Mouse (Mus musculus) left cerebral cortex, adult 2 months (tissue): ENCODE measurements around the gene Phf20. TPM values are rescaled to one million over a fixed set of nuclear protein-coding genes. Genes with fewer than 3 reads are reported as not detected.
A peak's percentile ranks its signal among the peaks of the same experiment; 100 is the strongest.

Experiments used
- DNase-seq, 2 experiments: peaks; one replicate each; pipeline ENCODE4 v3.0.0; 2021 to 2022; ENCODE audit warnings: low spot score in 2 of 2, mixed read lengths in 1 of 2; ENCODE audit errors: extremely low spot score in 1 of 2
- H3K27ac ChIP-seq: fragments of 200-600 bp; 2 replicates; pipeline ENCODE4 v1.8.1; 2022
- H3K4me3 ChIP-seq: fragments of 200-600 bp; 2 replicates; pipeline ENCODE4 v1.8.1; 2022
- CTCF ChIP-seq: fragments of 200-600 bp; IDR thresholded peaks from 2 replicates; pipeline ENCODE4 v1.8.1; 2022; ENCODE audit warnings: antibody characterized with exemption, mild to moderate bottlenecking, moderate library complexity
- intact Hi-C: fragments of 180-260 bp; cut with DNase I; formaldehyde crosslinking; loops from one replicate; pipeline ENCODE4 v1.15.1; 2025
- total RNA-seq, 2 experiments: library from RNA; stranded (reverse); gene quantifications; 2 replicates each; pipeline ENCODE4 v1.2.3; 2021

Phf20 gene
- total RNA-seq, 2 experiments from 2014 or later, result 82.7 to 85.6 TPM

DNA sequence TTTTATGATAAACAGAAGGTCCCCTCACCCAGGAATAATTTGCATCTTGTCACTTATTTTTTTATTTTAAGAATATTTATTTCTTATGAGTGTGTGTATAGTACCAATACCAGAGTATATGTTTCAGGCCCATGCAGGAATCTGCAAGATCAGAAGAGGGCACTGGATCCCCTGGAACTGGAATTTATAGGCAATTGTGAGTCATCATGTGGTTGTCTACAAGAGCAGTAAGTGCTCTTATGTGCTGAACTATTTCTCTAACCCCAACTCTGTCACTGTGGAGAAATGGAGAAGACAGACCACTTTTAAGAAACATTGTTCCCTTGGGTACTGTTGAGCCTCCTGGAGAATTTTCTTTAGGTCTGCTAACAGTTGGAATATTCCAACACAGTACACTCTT, 51.3 kb downstream of the Phf20 start:
- no peak for DNase-seq
- Histone ChIP-seq H3K27ac (no peak overlapping the region), H3K4me3 (no peak overlapping the region)
- intact Hi-C loops, result no loop called here
- TF ChIP-seq CTCF, result no peak

GRCm38 (mm10) chr2:156250761-156251160, 54.5 kb downstream of the Phf20 start:
- no peak for DNase-seq
- Histone ChIP-seq H3K27ac (0 out of 2 replicates have a peak overlapping the region, but pooled peaks have one; percentile 11), H3K4me3 (no peak overlapping the region)
- no peak for TF ChIP-seq CTCF
- intact Hi-C loops, result no loop called here

GRCm38 (mm10) chr2:156251291-156251690, 55.0 kb downstream of the Phf20 start:
- no peak overlapping the region for H3K27ac ChIP-seq
- no peak for DNase-seq
- no peak for TF ChIP-seq CTCF
- H3K4me3 ChIP-seq, result no peak overlapping the region
- intact Hi-C loops, result no loop called here

GRCm38 (mm10) chr2:156257051-156257450, 60.8 kb downstream of the Phf20 start:
- Histone ChIP-seq H3K27ac (peak overlapping the region; percentile 62), H3K4me3 (no peak overlapping the region)
- TF ChIP-seq CTCF, result no peak
- intact Hi-C loops, result loop anchor here (5.0 kb wide), 1 partner anchor 75 kb away; the partner anchor contains the start of gene Rbm39
- DNase-seq, result peak; percentile 38 to 57

DNA sequence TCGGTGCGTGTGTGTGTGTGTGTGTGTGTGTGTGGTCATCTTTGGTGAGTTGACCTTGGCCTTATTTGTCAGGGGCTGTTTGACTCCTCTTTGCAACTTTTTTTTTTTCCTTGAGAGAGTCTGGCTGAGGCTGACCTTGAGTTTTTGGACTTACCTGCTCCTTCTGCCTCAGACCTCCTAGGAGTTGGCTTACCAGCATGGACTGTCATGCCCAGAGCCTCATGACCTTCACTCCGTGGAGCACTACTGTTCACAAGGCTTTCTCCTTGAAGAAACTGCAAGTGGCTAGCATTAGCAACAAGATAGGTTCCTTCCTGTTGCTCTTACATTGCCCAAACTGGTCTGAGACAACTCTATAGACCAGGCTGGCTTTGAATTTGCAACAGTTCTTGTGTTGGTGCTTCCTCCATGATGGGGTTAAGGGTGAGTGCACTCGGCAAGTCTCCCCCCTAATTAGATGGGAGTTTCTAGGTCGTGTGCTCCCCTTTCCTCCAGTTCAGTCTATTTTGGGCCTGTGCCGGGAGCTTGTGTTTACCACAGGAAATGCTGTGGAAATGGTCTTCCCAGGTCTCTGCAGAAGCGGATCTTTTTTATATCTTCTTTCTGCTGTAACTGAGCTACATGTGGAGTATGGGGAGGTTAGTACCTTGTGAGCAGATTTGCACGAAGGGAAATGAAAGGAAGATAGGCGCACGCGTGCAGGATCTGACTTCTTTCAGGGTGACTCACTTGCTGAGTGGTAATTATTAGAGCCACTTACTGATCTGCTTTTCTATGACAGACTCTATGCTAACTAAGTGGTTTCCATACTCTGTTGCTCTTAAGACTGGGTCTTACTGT, 61.9 kb downstream of the Phf20 start:
- Histone ChIP-seq H3K4me3 (no peak overlapping the region), H3K27ac (peak overlapping the region; percentile 22)
- intact Hi-C loops, result loop anchor here (5.0 kb wide), 1 partner anchor 76 kb away; the partner anchor contains the start of gene Rbm39
- no peak for DNase-seq
- TF ChIP-seq CTCF, result no peak

DNA sequence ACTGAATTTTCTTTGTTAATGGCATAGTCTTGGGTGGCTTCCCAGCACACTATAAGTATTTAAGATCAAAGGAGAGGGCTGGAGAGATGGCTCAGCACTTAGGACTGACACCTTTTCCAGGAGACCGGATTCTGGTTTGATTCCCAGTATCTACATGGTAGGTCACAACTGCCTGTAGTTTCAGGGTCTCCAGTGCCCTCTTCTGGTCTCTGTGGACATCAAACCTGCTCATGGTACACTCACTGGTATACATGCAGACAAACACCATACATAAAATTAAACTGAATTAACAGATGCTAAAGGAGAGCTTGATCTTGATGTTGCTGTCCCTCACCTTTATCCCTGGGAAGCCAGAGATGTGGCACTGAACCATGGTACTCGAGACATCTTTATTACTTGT, 64.7 kb downstream of the Phf20 start:
- no peak overlapping the region for H3K27ac ChIP-seq
- DNase-seq, result no peak
- H3K4me3 ChIP-seq, result no peak overlapping the region
- intact Hi-C loops, result no loop called here
- peak; percentile 26 for TF ChIP-seq CTCF

GRCm38 (mm10) chr2:156263204-156263893, 67.1 kb downstream of the Phf20 start:
- intact Hi-C loops, result no loop called here
- Histone ChIP-seq H3K27ac (no peak overlapping the region), H3K4me3 (no peak overlapping the region)
- no peak for DNase-seq
- no peak for TF ChIP-seq CTCF

DNA sequence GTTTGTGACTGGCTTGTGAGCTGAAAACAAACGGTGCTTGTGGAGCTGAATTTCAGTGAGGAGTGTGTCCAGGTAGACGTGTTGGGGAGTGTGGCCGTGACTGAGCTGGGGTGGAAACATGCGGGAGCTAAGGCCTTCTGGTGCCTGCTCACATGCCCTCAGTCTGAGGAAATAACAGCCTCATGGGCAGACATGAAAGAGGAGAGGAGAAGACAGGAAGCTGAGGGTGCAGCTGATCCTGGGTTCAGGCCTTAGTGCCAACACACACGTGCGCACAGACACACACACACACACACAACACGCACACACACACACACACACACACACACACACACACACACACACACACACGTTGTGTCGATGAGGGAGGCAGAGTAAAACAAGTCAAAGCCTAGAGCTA, 71.4 kb downstream of the Phf20 start:
- no peak for TF ChIP-seq CTCF
- no peak overlapping the region for H3K27ac ChIP-seq
- H3K4me3 ChIP-seq, result no peak overlapping the region
- DNase-seq, result no peak
- intact Hi-C loops, result no loop called here

DNA sequence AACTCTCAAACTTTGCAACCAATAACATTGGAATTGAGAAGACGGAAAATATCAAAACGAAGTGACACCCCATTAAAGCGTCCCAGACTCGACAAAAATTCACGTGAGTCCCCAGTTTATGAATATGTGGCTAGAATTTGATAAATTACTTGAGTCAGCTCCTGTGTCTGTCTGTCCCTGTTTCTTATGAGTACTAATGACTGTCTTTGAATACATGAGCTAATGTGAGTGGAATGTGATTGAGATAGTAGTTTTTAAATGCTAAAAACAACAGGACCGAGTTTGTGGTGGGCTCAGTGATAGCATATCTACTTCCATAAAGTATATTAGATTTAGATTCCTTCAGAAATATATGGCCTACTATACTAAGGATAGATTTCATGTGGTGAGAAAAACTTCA, 76.3 kb downstream of the Phf20 start:
- no peak overlapping the region for H3K4me3 ChIP-seq
- TF ChIP-seq CTCF, result no peak
- intact Hi-C loops, result no loop called here
- no peak for DNase-seq
- no peak overlapping the region for H3K27ac ChIP-seq

DNA sequence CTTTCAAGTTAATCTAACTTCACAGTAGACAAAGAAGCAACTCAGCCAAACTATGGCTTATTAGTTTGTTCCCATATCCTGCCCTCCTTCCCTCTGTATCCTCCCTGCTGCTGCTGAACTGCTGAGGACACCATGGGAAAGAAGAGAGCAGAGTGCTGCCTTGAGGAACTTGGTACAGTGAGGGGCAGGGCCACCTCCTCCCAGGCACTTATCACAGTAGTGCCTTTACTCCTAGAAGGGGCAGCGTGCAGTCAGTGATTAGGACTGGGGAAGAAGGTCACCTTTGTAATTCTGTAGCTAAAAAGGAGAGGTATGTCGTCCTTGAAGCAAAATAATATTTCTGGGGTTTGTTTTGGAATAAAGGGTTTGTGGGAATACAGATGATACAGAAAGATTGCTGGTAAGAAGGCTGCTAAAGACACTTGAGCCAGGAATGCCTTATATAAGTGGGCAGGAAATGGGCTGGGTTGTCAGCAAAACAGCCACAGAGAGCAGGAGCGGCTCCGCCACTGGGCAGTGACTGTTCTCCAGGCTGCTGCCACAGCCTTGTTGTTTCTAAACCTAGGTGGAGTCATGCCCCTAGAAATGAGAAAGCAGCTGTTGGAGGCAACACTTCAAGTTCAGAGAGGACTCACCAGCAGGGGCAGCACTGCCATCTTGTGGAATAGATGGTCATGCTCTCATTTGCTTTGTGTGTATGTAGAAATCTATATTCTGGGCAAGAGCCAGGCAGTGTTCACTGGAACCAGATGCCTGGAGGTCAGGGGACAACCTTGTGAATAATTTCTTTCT, 82.2 kb downstream of the Phf20 start:
- peak; percentile 74 to 79 for DNase-seq
- intact Hi-C loops, result loop anchor here (2.0 to 5.0 kb wide), 2 partner anchors 81 to 98 kb away; partner anchors contain the start of genes Phf20 and Rbm39
- Histone ChIP-seq H3K4me3 (no peak overlapping the region), H3K27ac (peak overlapping the region; percentile 78)
- TF ChIP-seq CTCF, result peak; percentile 96

DNA sequence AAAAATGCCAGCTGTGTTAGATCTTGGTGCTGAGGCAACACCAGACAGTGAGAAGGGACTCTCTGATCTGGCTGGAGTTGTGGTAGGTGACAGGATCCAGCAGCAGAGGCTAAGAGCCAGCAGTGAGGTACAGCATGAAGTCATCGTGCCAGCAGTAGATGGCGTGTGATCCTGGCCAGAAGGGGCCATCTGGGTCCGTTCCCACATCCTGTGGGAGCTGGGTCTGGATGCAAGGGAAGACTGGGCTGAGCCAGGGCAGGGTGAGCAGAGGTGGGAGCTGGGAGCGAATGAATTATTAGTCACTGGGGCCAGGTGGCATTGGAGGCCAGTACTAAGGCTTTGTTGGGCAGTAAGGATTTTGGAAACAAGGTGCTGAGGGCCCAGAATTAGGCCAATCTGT, 85.0 kb downstream of the Phf20 start:
- no peak for TF ChIP-seq CTCF
- H3K27ac ChIP-seq, result no peak overlapping the region
- intact Hi-C loops, result no loop called here
- DNase-seq, result no peak
- H3K4me3 ChIP-seq, result no peak overlapping the region

GRCm38 (mm10) chr2:156285161-156285560, 88.9 kb downstream of the Phf20 start:
- no peak overlapping the region for H3K4me3 ChIP-seq
- no peak for TF ChIP-seq CTCF
- no peak overlapping the region for H3K27ac ChIP-seq
- DNase-seq, result no peak
- intact Hi-C loops, result no loop called here
